Mouse (Mus musculus): ENCODE results near the gene Utp20. TPM values are rescaled to one million over a fixed set of nuclear protein-coding genes. Genes with fewer than 3 reads are reported as not detected.
A peak's percentile ranks its signal among the peaks of the same experiment; 100 is the strongest.
"Not testable (repeated sequence)": the region's sequence is repeated elsewhere in the genome, so short reads cannot be mapped to it uniquely, and the experiment has no call there.

The Utp20 gene
- polyA plus RNA-seq, 1 experiment: 40.0 TPM

- TF ChIP-seq CTCF (IDR thresholded peaks at IDR 0.05; ENCODE audit: borderline replicate concordance, insufficient read depth, low read length) (no peak), POLR2A (IDR thresholded peaks at IDR 0.05; ENCODE audit: low read depth, low read length) (no peak)
- Histone ChIP-seq H3K4me3 (ENCODE audit: insufficient read depth, low read length) (no peak overlapping the region), H3K27ac (ENCODE audit: insufficient read depth, low read length) (no peak overlapping the region), H3K4me1 (ENCODE audit: control insufficient read depth, insufficient read depth, low read length) (no peaks in the 10 kb centered on the region)
These were observed 1.8 kb upstream of the Utp20 start for GRCm38 (mm10) chr10:88828361-88828760.

GRCm38 (mm10) chr10:88827596-88827995 lies 992 bp upstream of the Utp20 start:
- Histone ChIP-seq H3K4me1 (ENCODE audit: control insufficient read depth, insufficient read depth, low read length) (no peaks in the 10 kb centered on the region), H3K4me3 (ENCODE audit: insufficient read depth, low read length) (no peak overlapping the region), H3K27ac (ENCODE audit: insufficient read depth, low read length) (no peak overlapping the region)
- TF ChIP-seq POLR2A (IDR thresholded peaks at IDR 0.05; ENCODE audit: low read depth, low read length) (no peak), CTCF (IDR thresholded peaks at IDR 0.05; ENCODE audit: borderline replicate concordance, insufficient read depth, low read length) (no peak)

GRCm38 (mm10) chr10:88826947-88827306 lies 323 bp upstream of the Utp20 start:
- peak overlapping the region; percentile 43 for H3K4me3 ChIP-seq (ENCODE audit: insufficient read depth, low read length)
- not testable (repeated sequence) for H3K27ac ChIP-seq (ENCODE audit: insufficient read depth, low read length); H3K4me1 ChIP-seq (ENCODE audit: control insufficient read depth, insufficient read depth, low read length)

GRCm38 (mm10) chr10:88817335-88817734 lies 9.3 kb downstream of the Utp20 start:
- TF ChIP-seq CTCF (IDR thresholded peaks at IDR 0.05; ENCODE audit: borderline replicate concordance, insufficient read depth, low read length): no peak
- no peak for TF ChIP-seq POLR2A (IDR thresholded peaks at IDR 0.05; ENCODE audit: low read depth, low read length)
- no peaks in the 10 kb centered on the region for H3K4me1 ChIP-seq (ENCODE audit: control insufficient read depth, insufficient read depth, low read length)
- no peak overlapping the region for H3K27ac ChIP-seq (ENCODE audit: insufficient read depth, low read length)
- H3K4me3 ChIP-seq (ENCODE audit: insufficient read depth, low read length): no peak overlapping the region

DNA sequence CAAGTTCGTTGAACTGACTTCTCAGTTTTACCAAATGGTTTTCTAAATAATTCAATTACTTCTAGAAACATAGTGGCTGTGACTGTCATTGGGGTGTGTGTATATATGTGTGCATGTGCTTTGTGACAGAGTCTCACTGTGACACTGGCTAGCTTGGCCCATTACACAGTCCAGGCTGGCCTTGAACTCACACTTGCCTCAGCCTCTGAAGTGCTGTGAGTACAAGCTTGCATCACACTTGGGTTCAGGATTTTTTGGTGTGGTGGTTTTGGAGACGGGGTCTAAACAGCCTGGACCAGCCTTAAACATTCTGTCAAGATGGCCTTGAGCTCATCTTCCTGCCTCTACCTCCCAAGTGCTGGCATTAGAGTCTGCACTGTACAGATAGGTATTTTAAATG lies 11.3 kb downstream of the Utp20 start:
- no peak for TF ChIP-seq POLR2A (IDR thresholded peaks at IDR 0.05; ENCODE audit: low read depth, low read length)
- TF ChIP-seq CTCF (IDR thresholded peaks at IDR 0.05; ENCODE audit: borderline replicate concordance, insufficient read depth, low read length): no peak
- H3K4me1 ChIP-seq (ENCODE audit: control insufficient read depth, insufficient read depth, low read length): no peaks in the 10 kb centered on the region
- no peak overlapping the region for H3K4me3 ChIP-seq (ENCODE audit: insufficient read depth, low read length)
- H3K27ac ChIP-seq (ENCODE audit: insufficient read depth, low read length): no peak overlapping the region

DNA sequence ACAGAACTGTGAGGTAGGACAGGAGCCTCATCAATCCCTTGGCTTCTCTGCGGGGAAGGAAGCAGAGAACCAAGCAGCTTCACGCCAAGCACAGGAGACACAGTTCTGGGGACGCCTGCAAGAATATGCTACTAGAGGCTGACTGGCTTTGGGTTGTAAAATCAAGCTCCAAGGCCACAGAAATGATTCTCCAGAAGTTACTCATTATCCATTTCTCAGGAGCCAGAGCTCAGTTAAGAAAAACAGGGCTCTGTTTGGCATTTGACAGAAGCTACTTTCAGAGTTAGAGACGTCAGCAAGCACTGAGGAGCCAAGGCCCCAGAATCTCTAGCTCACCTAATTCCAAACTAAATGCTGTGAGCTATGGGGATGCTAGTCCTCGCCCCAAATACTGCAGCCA lies 14.9 kb downstream of the Utp20 start:
- no peak overlapping the region for H3K4me3 ChIP-seq (ENCODE audit: insufficient read depth, low read length)
- H3K27ac ChIP-seq (ENCODE audit: insufficient read depth, low read length): no peak overlapping the region
- H3K4me1 ChIP-seq (ENCODE audit: control insufficient read depth, insufficient read depth, low read length): no peaks in the 10 kb centered on the region
- TF ChIP-seq CTCF (IDR thresholded peaks at IDR 0.05; ENCODE audit: borderline replicate concordance, insufficient read depth, low read length) (no peak), POLR2A (IDR thresholded peaks at IDR 0.05; ENCODE audit: low read depth, low read length) (no peak)

- no peak overlapping the region for H3K4me3 ChIP-seq (ENCODE audit: insufficient read depth, low read length)
- TF ChIP-seq POLR2A (IDR thresholded peaks at IDR 0.05; ENCODE audit: low read depth, low read length): no peak
- no peak for TF ChIP-seq CTCF (IDR thresholded peaks at IDR 0.05; ENCODE audit: borderline replicate concordance, insufficient read depth, low read length)
- no peak overlapping the region for H3K27ac ChIP-seq (ENCODE audit: insufficient read depth, low read length)
- H3K4me1 ChIP-seq (ENCODE audit: control insufficient read depth, insufficient read depth, low read length): no peaks in the 10 kb centered on the region
These were observed 24.4 kb downstream of the Utp20 start for GRCm38 (mm10) chr10:88802236-88802635.

- Histone ChIP-seq H3K4me1 (ENCODE audit: control insufficient read depth, insufficient read depth, low read length) (no peaks in the 10 kb centered on the region), H3K4me3 (ENCODE audit: insufficient read depth, low read length) (no peak overlapping the region), H3K27ac (ENCODE audit: insufficient read depth, low read length) (no peak overlapping the region)
- no peak for TF ChIP-seq POLR2A (IDR thresholded peaks at IDR 0.05; ENCODE audit: low read depth, low read length)
- TF ChIP-seq CTCF (IDR thresholded peaks at IDR 0.05; ENCODE audit: borderline replicate concordance, insufficient read depth, low read length): no peak
These were observed 27.2 kb downstream of the Utp20 start for GRCm38 (mm10) chr10:88799381-88799780.

DNA sequence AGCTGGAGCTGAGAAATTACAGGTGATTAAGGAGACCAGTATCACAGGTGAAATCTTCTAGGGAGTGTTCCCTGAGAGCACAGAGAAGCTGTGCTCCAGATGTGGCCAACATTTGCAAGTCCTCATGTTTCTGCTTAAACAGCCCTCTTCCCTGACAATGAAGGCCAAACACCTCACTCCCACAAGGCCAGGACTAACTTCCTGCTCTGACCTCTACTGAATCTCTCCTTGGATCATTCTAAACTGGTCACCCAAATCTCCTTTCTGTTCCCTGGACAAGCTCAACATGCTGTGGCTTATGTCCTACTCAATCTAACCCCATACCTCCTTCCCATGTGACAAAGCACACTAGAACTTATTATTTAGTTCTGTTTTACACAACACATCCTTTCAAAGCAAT lies 29.2 kb downstream of the Utp20 start:
- H3K27ac ChIP-seq (ENCODE audit: insufficient read depth, low read length): no peak overlapping the region
- TF ChIP-seq CTCF (IDR thresholded peaks at IDR 0.05; ENCODE audit: borderline replicate concordance, insufficient read depth, low read length) (no peak), POLR2A (IDR thresholded peaks at IDR 0.05; ENCODE audit: low read depth, low read length) (no peak)
- H3K4me3 ChIP-seq (ENCODE audit: insufficient read depth, low read length): no peak overlapping the region
- H3K4me1 ChIP-seq (ENCODE audit: control insufficient read depth, insufficient read depth, low read length): no peaks in the 10 kb centered on the region

- H3K27ac ChIP-seq (ENCODE audit: insufficient read depth, low read length): no peak overlapping the region
- no peak for TF ChIP-seq POLR2A (IDR thresholded peaks at IDR 0.05; ENCODE audit: low read depth, low read length)
- no peaks in the 10 kb centered on the region for H3K4me1 ChIP-seq (ENCODE audit: control insufficient read depth, insufficient read depth, low read length)
- H3K4me3 ChIP-seq (ENCODE audit: insufficient read depth, low read length): no peak overlapping the region
These were observed 29.7 kb downstream of the Utp20 start for GRCm38 (mm10) chr10:88796939-88797338.

DNA sequence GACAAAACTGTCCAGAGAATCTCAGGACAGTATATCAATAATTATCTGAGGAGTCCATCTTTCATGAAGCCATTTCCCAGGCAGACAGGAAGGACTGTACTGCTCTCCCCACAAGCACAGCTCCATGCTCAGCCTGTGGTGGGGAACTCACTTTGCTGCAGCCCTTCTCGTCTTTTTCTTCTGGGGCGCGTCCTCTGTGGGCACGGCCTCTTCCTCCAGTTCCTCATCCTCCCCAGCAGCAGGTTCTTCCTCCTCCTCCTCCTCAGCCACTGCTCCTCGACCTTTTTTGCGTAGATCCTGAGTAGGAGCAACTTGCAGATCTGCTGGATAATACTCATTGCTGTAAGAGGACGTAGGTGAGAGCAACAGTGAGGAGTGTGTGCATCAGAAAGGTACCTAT lies 31.4 kb downstream of the Utp20 start:
- no peak overlapping the region for H3K4me3 ChIP-seq (ENCODE audit: insufficient read depth, low read length)
- no peak overlapping the region for H3K27ac ChIP-seq (ENCODE audit: insufficient read depth, low read length)
- TF ChIP-seq CTCF (IDR thresholded peaks at IDR 0.05; ENCODE audit: borderline replicate concordance, insufficient read depth, low read length) (no peak), POLR2A (IDR thresholded peaks at IDR 0.05; ENCODE audit: low read depth, low read length) (no peak)
- H3K4me1 ChIP-seq (ENCODE audit: control insufficient read depth, insufficient read depth, low read length): no peaks in the 10 kb centered on the region
